In the genomic region with DNA sequence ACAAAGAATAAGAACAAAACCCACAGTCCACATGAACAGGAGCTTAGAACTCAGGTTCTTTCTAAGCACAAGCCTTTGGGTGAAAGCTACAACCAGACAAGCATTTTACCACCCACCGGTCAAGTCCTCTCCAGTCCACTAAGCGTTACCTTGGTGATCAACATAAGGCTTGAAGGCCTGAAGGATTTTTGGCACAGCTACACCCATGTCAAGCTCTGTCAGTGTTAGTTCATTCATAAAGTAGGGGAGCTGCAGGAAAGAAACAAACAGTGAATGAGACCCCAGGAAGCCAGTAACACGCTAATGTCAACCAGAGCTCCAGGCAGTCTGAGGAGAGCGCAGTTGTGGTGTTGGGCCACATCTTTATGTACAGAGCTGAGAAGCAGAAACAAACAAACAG, we compare ENCODE assay signal across 19 mouse cellular contexts. TPM values are rescaled to one million over a fixed set of nuclear protein-coding genes. Genes with fewer than 3 reads are reported as not detected.
DNase-seq lines count a peak whose midpoint lies in the region; ATAC-seq and TF ChIP-seq lines count a peak whose summit lies in the region.
"Had no signal": no experiment of that assay in that cellular context is flagged by ENCODE, and none has a peak within 500 bp of the region (broad histone marks: within the 10 kb centered on the region; RNA-seq: fewer than 3 reads in every experiment).

No protein-coding gene starts in this region.

- peak; percentile 18 for DNase-seq in forebrain, embryonic 14.5 days (ENCODE audit: low spot score)
- DNase-seq in forebrain, embryonic 10.5 days (ENCODE audit: extremely low spot score, low spot score), result no peak
- DNase-seq in kidney, adult 2 months, result no peak
- DNase-seq in lung, postnatal 0 days (ENCODE audit: low spot score), result peak; percentile 24
- DNase-seq in lung, adult 2 months, result no peak
- DNase-seq in brain, embryonic 14.5 days (ENCODE audit: low read depth), result peak; percentile 62
- DNase-seq: adrenal gland, postnatal 14 days; cerebellum, adult 8-10 months; cerebellum, postnatal 25 days; forebrain, postnatal 0 days; gastrocnemius, postnatal 14 days; heart, adult 2 months; heart, postnatal 14 days had no signal

- no peaks in the 10 kb centered on the region for H3K27me3 ChIP-seq in forebrain, embryonic 14.5 days (replicated peaks; ENCODE audit: control insufficient read depth, insufficient read depth, low read length)
- H3K27me3 ChIP-seq in forebrain, embryonic 10.5 days (ENCODE audit: poor library complexity, severe bottlenecking), result peaks cover 28% of the 10 kb centered on the region
- no peaks in the 10 kb centered on the region for H3K27me3 ChIP-seq in kidney, adult 2 months (replicated peaks; ENCODE audit: control insufficient read depth, insufficient read depth, low read length)
- no peaks in the 10 kb centered on the region for H3K27me3 ChIP-seq in kidney, embryonic 14.5 days (ENCODE audit: control insufficient read depth, insufficient read depth, low read length)
- no peaks in the 10 kb centered on the region for H3K27me3 ChIP-seq in lung, postnatal 0 days (replicated peaks; ENCODE audit: insufficient read depth, low read length)
- H3K27me3 ChIP-seq: embryonic facial prominence, embryonic 12.5 days; heart, embryonic 15.5 days had no signal

- TF ChIP-seq POLR2A in kidney, adult 2 months (IDR thresholded peaks at IDR 0.05; ENCODE audit: low read depth, low read length), result no peak
- no peak for TF ChIP-seq POLR2A in lung, adult 2 months (IDR thresholded peaks at IDR 0.05; ENCODE audit: borderline replicate concordance, extremely low read depth, low read depth, low read length)
- no peak for TF ChIP-seq POLR2A in brain, embryonic 14.5 days (IDR thresholded peaks at IDR 0.05; ENCODE audit: borderline replicate concordance, extremely low read depth, insufficient read depth, insufficient read length, poor library complexity, severe bottlenecking)

- no peak for ATAC-seq in forebrain, embryonic 14.5 days
- no peak for ATAC-seq in kidney, embryonic 14.5 days (ENCODE audit: low FRiP score, low TSS enrichment)
- no peak for ATAC-seq in lung, postnatal 0 days
- ATAC-seq in activated CD4-positive, CD25-positive, alpha-beta regulatory T cell, adult 4 months, result no peak
- ATAC-seq: forebrain, postnatal 0 days had no signal

- no peak for TF ChIP-seq CTCF in kidney, adult 2 months (conservative IDR thresholded peaks at IDR 0.05; ENCODE audit: insufficient read depth, insufficient read length, low read depth, low read length)
- TF ChIP-seq CTCF in lung, postnatal 0 days (IDR thresholded peaks at IDR 0.05), result no peak
- TF ChIP-seq CTCF in lung, adult 2 months (IDR thresholded peaks at IDR 0.05; ENCODE audit: insufficient read depth, low read length), result no peak
- TF ChIP-seq CTCF in brain, embryonic 14.5 days (IDR thresholded peaks at IDR 0.05; ENCODE audit: borderline replicate concordance, extremely low read depth, insufficient read depth, insufficient read length), result no peak

- H3K4me2 ChIP-seq in forebrain, embryonic 14.5 days (ENCODE audit: low read length), result no peak overlapping the region
- H3K4me2 ChIP-seq in kidney, embryonic 14.5 days (replicated peaks; ENCODE audit: low read depth, low read length), result no peak overlapping the region
- H3K4me2 ChIP-seq in lung, postnatal 0 days (replicated peaks; ENCODE audit: low read depth, low read length), result no peak overlapping the region
- H3K4me2 ChIP-seq: embryonic facial prominence, embryonic 12.5 days; forebrain, embryonic 12.5 days; heart, embryonic 11.5 days; heart, embryonic 15.5 days had no signal

- no peaks in the 10 kb centered on the region for H3K9me3 ChIP-seq in forebrain, embryonic 14.5 days (replicated peaks; ENCODE audit: control insufficient read depth, low read length)
- no peaks in the 10 kb centered on the region for H3K9me3 ChIP-seq in forebrain, embryonic 10.5 days
- no peaks in the 10 kb centered on the region for H3K9me3 ChIP-seq in kidney, embryonic 14.5 days (ENCODE audit: control insufficient read depth, low read length)
- no peaks in the 10 kb centered on the region for H3K9me3 ChIP-seq in lung, postnatal 0 days (ENCODE audit: low read length)
- H3K9me3 ChIP-seq: embryonic facial prominence, embryonic 12.5 days; forebrain, embryonic 12.5 days; heart, embryonic 15.5 days had no signal

- WGBS in forebrain, embryonic 14.5 days, result 74% methylated on average over 4 of the region's 4 CpGs
- WGBS in forebrain, embryonic 10.5 days, result 85% methylated on average over 4 of the region's 4 CpGs
- 75% methylated on average over 4 of the region's 4 CpGs for WGBS in kidney, adult 2 months
- 83% methylated on average over 4 of the region's 4 CpGs for WGBS in kidney, embryonic 14.5 days
- 68% methylated on average over 4 of the region's 4 CpGs for WGBS in lung, postnatal 0 days
- 75% methylated on average over 4 of the region's 4 CpGs for WGBS in lung, adult 2 months

- no peak for TF ChIP-seq EP300 in lung, postnatal 0 days (IDR thresholded peaks at IDR 0.05)

- H3K4me3 ChIP-seq in forebrain, embryonic 14.5 days (ENCODE audit: low read depth, low read length), result no peak overlapping the region
- no peak overlapping the region for H3K4me3 ChIP-seq in forebrain, embryonic 10.5 days
- H3K4me3 ChIP-seq in kidney, adult 2 months (ENCODE audit: insufficient read depth, low read depth, low read length), result no peak overlapping the region
- H3K4me3 ChIP-seq in kidney, embryonic 14.5 days (ENCODE audit: low read length), result no peak overlapping the region
- H3K4me3 ChIP-seq in lung, postnatal 0 days (ENCODE audit: low read depth, low read length), result no peak overlapping the region
- no peak overlapping the region for H3K4me3 ChIP-seq in lung, adult 2 months (replicated peaks; ENCODE audit: extremely low read depth, low read depth, low read length)
- H3K4me3 ChIP-seq: embryonic facial prominence, embryonic 12.5 days; forebrain, embryonic 12.5 days; heart, adult 2 months; heart, embryonic 15.5 days had no signal

- no peaks in the 10 kb centered on the region for H3K4me1 ChIP-seq in forebrain, embryonic 14.5 days (ENCODE audit: control insufficient read depth, insufficient read depth, low read length)
- H3K4me1 ChIP-seq in forebrain, embryonic 10.5 days, result peaks cover 50% of the 10 kb centered on the region
- peaks cover 37% of the 10 kb centered on the region for H3K4me1 ChIP-seq in kidney, adult 2 months (ENCODE audit: control insufficient read depth, insufficient read depth, low read length)
- peaks cover 8% of the 10 kb centered on the region for H3K4me1 ChIP-seq in kidney, embryonic 14.5 days (ENCODE audit: control insufficient read depth, insufficient read depth, low read length)
- no peaks in the 10 kb centered on the region for H3K4me1 ChIP-seq in lung, postnatal 0 days (ENCODE audit: insufficient read depth, low read depth, low read length)
- no peaks in the 10 kb centered on the region; the same call in 1 of the 2 replicates for H3K4me1 ChIP-seq in lung, adult 2 months (ENCODE audit: control insufficient read depth, insufficient read depth, low read length)
- H3K4me1 ChIP-seq: heart, embryonic 15.5 days had no signal

- no peak overlapping the region for H3K9ac ChIP-seq in forebrain, embryonic 14.5 days (ENCODE audit: low read length)
- no peak overlapping the region for H3K9ac ChIP-seq in kidney, embryonic 14.5 days (ENCODE audit: low read depth, low read length)
- H3K9ac ChIP-seq in lung, postnatal 0 days (replicated peaks; ENCODE audit: low read depth), result no peak overlapping the region
- H3K9ac ChIP-seq: embryonic facial prominence, embryonic 12.5 days; forebrain, embryonic 12.5 days; forebrain, postnatal 0 days; heart, embryonic 15.5 days had no signal

- peaks cover 6% of the 10 kb centered on the region; the same call in 1 of the 2 replicates for H3K36me3 ChIP-seq in forebrain, embryonic 14.5 days (ENCODE audit: control insufficient read depth, insufficient read depth, low read length)
- peaks cover 20% of the 10 kb centered on the region for H3K36me3 ChIP-seq in forebrain, embryonic 10.5 days (replicated peaks)
- no peaks in the 10 kb centered on the region for H3K36me3 ChIP-seq in kidney, adult 2 months (ENCODE audit: control insufficient read depth, insufficient read depth, low read length)
- peaks cover 2% of the 10 kb centered on the region; the same call in 1 of the 2 replicates for H3K36me3 ChIP-seq in kidney, embryonic 14.5 days (ENCODE audit: control insufficient read depth, insufficient read depth, low read length)
- 0 out of 2 replicates have a peak, but pooled peaks cover 4% of the 10 kb centered on the region for H3K36me3 ChIP-seq in lung, postnatal 0 days (ENCODE audit: insufficient read depth, low read length)
- H3K36me3 ChIP-seq: forebrain, embryonic 12.5 days; heart, embryonic 15.5 days had no signal

- H3K27ac ChIP-seq in forebrain, embryonic 14.5 days (ENCODE audit: low read depth, low read length), result no peak overlapping the region
- no peak overlapping the region for H3K27ac ChIP-seq in forebrain, embryonic 10.5 days
- H3K27ac ChIP-seq in kidney, adult 2 months (ENCODE audit: insufficient read depth, low read depth, low read length), result peak overlapping the region; percentile 17; the same call in 1 of the 2 replicates
- H3K27ac ChIP-seq in kidney, embryonic 14.5 days (ENCODE audit: low read depth, low read length), result no peak overlapping the region
- H3K27ac ChIP-seq in lung, postnatal 0 days (ENCODE audit: low read length), result no peak overlapping the region
- H3K27ac ChIP-seq: embryonic facial prominence, embryonic 12.5 days; forebrain, embryonic 12.5 days; heart, adult 2 months; heart, embryonic 15.5 days had no signal

RNA-seq across cellular contexts. Expression of a gene that starts 41.5 kb away (rescaled TPM):
- 2.9 and 4.1 TPM in 2 replicates for polyA plus RNA-seq in forebrain, embryonic 14.5 days (2014; fragmentation: Nextera tagmentation; extraction: Ambion mirVana)
- 4.6 and 5.3 TPM in 2 replicates for polyA plus RNA-seq in forebrain, embryonic 10.5 days (2016; fragmentation: Nextera tagmentation; extraction: Ambion mirVana)
- polyA plus RNA-seq in kidney, adult 2 months (2012; rRNA removed), result 12.6 and 15.1 TPM in 2 replicates
- polyA plus RNA-seq in kidney, embryonic 14.5 days (2014; fragmentation: Nextera tagmentation; extraction: Ambion mirVana), result 4.0 and 9.0 TPM in 2 replicates
- polyA plus RNA-seq in lung, postnatal 0 days (2015; fragmentation: Nextera tagmentation; extraction: Ambion mirVana), result 5.4 and 6.3 TPM in 2 replicates
- polyA plus RNA-seq in lung, adult 2 months (2012; rRNA removed), result 23.0 and 28.7 TPM in 2 replicates
- polyA plus RNA-seq in brain, embryonic 14.5 days (2012; rRNA removed), result 11.3 and 11.9 TPM in 2 replicates
- 1 to 10 TPM; 1.9 to 2.4 TPM for polyA plus RNA-seq in activated CD4-positive, CD25-positive, alpha-beta regulatory T cell, adult 4 months (2017; shearing (Covaris generic))

Comparison
In these comparisons a context has a peak if more than half of its experiments do, and no peak if none do; other contexts are left out.
1. DNase-seq: peak in forebrain, embryonic 14.5 days (single experiment), lung, postnatal 0 days (single experiment) and brain, embryonic 14.5 days (single experiment); none in forebrain, embryonic 10.5 days (single experiment), kidney, adult 2 months (single experiment) and lung, adult 2 months (single experiment).